Mouse (Mus musculus) mature B cell (primary cell): Measurements from ENCODE around the gene Naa40.

Experiments used
- in situ Hi-C: fragments of 300-500 bp; cut with MboI; formaldehyde crosslinking; loops from 2 replicates; pipeline ENCODE4 v1.14.3; 2019

Gene Naa40

DNA sequence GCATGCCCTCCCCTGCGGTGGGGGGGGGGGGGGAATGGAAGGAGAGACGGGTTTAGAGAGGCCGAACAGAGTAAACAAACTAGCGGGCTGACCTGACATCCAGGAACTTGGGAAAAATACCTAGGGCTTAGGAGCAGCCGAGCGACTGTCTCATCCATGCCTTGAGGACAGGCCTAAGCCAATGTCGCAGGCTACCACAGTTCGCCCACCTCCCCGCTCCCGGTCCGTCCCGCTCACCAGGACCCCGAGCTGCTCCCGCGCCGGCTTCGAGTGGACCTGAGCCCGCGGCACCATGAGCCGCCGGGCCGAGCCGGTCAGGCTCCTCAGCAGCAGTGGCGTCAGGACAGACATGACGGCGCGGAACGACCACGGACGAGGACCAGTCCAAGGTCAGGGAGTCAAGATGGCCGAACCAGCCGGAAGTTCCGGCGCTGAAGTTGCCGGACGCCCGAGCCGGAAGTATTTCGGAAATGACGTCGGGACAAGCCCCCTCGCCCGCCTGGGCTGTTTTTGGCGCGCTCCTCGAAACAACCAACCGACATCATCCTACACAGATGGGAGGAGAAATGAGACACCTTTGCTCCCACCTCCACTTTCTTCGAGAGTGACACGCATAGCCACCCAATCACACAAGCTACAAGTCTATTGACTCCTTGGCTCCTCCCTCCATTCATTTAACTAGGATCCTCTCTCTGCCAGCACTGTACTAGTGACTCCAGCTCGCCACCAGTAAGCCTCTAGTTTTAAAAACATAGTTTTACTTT is 23.6 kb downstream of the Naa40 start, which contains the start of gene Cox8a:
Gene Cox8a (minus strand): TSS at position 455 of the 764 bp plus-strand sequence.
- in situ Hi-C loops = no loop called here

DNA sequence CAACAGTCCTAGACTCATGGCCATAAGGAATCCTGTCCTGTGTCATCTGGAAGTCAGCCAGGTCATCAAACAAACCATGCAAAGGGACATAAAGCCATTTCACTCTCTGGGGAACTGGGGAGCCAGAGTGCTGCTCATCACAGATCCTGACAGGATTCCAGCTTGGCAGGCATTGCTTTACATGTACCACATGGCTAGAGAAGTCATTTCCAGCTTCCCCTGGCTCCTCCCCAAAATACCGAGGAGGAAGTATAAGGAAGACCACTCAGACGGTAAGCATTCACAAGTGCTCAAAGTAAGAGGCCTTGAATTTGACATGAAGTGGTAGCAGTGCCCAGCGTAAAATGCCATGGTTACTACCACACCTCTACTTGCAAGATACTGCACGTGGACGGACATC is 26.5 kb downstream of the Naa40 start:
- in situ Hi-C loops = no loop called here

DNA sequence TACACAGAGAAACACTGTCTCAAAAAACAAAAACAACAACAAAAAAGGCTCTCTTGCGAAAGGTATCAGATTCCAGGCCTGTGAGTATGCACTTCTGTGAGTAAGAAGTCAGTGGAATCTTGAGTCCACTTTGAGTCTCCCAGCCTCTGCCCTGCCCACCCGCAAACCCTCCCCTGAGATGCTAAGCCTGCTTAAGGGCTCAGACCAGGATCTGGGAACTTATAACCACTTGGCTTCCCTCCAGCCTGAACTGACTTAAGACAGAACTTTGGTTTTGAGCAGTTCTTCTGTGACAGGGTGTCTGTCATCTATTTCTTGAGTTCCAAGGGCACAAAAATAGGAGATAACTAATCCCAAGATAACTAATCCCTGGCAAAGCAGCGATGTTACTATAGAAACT is 28.0 kb downstream of the Naa40 start:
- in situ Hi-C loops = no loop called here

DNA sequence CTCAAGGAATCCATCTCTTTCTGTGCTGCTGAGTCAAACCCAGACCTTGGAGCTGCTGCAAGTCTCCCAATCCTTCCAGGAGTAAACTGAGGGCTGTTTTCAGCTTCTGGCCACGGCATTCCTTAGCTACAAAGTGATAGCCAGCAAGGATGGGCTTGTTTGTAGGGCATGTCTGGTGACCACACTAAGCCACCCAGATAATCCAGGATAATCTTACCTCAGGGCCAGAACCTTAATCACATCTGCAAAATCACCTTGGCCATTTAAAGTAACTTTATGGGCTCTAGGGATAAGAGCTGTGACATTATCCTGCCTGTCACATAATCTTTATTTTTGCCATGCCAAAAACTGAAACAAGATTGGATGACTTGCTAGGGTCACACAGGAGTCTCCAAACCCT is 28.8 kb downstream of the Naa40 start:
- in situ Hi-C loops = no loop called here

DNA sequence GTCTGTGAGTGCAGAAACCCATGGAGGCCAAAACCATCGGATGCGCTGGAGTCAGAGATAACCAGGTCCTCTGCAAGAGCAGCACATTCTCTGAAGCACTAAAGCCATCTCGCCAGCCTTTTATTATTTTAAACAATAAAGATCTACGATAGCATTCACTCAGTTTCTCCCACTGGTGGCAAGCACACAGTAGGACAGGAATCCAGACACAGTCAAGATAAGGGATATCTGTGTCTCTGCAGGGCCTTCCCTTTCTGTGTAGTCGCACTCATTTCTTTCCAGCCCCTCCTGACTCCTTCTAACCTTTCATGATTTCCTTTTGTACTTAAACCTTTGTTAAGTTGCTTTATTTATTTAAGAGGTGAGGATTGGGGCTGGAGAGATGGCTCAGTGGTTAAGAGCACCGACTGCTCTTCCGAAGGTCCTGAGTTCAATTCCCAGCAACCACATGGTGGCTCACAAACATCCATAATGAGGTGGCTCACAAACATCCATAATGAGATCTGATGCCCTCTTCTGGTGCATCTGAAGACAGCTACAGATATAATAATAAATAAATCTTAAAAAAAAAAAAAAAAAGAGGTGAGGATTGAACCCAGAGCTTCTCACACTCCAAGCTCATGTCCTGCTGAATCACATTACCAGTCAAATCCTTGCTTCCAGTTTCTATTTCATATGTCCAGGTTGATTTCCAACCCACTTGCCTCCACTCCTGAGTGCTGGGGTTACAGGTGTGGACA is 30.9 kb downstream of the Naa40 start:
- in situ Hi-C loops = no loop called here

DNA sequence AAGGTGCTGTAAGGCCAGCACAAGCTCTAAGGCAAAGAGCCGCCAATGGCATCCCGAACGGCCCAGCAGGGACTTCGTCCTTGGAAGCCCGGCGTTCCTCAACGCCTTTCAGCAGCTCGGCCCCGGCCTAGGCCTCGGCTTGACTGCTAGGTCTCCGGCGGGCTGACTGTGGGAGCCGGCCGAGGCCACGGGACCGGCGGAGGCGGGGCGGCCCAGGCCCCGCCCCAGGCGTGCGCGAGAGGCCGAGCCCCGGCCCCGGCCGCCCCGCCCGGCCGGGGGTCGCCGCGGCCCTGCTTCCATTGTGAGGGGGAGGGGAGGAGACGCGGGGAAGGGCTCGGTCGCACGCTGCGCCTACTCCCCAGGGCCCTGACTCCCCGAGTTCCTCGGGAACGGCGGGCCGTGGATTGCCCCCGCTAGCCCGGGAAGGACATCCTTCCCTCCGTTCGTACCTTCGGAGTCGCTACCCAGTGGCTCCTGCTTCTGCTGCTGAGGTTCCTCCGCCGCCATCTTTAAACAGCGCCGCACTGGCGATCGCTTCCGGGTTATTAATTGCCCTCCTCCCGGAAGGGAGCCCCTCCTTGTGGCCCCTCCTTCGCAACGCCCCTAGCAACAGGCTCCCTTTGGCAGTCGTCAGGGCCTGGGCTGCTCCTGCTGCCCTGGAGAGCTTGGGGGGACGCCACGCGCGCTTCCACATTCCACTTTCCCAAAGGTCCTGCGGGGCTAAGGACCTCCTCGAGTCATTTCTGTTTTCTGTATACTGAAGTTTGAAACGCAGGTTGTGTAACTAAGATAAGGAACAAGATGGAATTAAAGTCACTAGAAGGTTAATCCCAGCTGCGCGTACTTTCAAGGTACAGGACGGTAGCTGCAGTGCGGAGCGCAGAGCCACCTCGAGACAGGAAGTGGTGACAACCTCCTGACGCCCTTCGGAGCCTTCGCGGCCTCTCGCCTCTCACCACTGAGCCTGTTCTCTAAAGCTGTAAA is 34.9 kb downstream of the Naa40 start, which contains the start of gene Otub1:
Gene Otub1 (minus strand): TSS at position 564 of the 984 bp plus-strand sequence.
- in situ Hi-C loops = no loop called here

DNA sequence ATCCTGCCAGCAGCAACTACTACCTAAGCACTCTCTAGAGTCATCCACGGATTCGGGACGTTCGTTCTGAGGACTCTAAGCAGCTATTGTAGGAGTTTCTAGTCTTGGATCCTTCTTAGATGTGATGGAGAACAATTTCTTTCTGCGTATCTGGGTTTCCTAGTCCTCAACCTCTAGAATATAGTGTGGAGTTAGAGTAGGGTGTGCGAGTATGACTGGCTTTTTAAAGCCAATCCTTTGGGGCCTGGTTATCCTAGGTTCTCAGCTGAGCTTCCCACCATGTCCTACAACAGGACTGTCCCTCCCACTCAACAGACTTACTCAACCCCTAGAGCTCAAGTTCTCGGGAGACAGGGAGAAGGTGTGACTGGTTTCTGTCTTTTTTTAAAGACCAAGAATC is 35.7 kb downstream of the Naa40 start:
- in situ Hi-C loops = no loop called here

DNA sequence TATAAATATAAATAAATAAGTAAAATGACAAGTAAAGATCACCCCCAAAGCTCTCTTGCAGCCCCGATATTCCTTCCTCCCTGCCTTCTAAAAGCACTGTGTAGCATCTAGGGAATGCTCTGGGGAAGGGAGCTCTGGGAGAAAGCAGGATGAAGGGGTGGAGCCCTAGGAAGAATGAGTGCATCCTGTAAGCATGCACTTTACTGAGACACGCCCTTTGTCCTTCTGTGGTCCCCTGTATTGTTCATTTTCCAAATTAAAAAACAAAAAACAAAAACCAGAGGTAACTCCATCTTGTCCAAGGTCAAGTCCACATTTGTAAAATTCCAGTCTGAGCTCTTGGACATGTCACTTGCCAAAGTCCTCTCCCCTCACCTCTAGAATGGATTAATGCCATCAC is 36.1 kb downstream of the Naa40 start:
- in situ Hi-C loops = no loop called here

DNA sequence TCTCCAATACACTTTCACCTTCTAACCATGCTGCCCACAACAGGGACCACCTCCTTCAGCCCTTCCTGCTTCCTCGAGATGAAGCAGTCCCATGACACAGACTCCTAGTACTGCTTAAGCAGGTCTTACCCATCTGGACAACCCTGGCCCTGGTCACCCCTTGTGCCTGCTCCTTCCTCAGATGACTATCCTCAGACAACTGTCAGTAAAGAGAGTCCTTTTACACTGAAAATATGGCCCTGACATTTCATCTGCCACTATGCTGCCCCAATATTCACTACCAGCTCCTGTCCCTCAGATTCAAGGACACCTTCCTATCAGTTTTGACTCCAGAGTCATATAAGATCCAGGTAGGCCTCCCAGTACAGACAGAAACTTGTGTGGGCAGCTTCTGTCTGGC is 40.6 kb downstream of the Naa40 start:
- in situ Hi-C loops = no loop called here

DNA sequence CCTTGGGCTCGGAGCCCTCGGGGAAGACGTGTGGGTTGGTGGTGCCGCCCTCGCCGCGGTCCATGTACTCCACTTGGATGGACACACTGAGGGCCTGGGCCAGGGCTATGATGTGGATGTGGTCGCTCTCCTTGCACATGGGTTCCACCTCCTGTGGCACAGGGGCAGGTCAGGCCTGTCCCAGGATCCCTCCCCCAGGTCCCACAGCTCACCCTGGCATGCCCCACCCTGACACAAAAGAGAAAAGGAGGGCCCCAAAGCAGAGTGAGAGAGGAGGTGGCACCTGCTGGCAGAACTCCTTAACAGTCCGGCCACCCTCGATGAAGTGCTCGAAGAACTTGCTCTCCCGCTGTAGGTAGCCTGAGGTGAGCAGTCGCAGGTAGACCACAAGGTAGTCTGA is 41.9 kb downstream of the Naa40 start:
- in situ Hi-C loops = no loop called here

DNA sequence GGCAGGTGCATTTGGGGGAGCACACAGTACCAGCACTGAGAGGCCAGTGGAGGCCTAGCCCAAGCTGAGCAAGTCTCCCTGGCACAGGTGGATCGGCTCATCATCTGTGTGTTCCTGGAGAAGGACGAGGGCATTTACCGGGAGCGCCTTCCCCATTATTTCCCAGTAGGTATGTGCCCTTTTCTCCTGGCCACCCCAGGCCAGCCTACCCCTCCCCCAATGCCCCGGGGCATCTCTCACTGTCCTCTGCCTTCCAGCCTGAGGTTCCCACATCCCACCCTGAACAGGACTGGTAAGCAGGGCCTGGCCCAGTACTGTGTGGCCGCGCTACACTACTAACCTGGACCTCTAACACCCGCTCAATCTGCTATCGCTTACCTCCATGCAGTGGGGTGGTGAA is 43.5 kb downstream of the Naa40 start:
- in situ Hi-C loops = no loop called here

DNA sequence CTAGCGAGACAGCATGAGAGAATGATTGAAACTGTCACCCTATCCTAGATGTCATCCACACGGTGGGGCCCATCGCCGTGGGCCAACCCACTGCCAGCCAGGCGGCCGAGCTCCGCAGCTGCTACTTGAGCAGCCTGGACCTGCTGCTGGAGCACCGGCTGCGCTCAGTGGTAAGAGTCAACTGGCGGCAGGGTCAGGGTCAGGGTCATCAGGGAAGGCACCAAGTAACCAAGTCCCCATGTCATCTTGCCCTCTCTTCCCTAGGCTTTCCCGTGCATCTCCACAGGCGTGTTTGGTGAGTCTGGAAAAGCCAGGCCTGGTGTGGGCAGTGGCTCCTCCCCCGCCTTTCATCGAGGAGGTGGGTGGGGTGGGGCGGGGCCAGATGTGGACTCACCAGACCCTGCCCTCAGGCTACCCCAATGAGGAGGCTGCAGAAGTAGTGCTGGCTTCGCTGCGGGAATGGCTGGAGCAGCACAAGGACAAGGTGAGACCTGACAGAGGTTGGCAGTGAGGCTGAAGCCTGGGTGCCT is 44.2 kb downstream of the Naa40 start:
- in situ Hi-C loops = no loop called here

DNA sequence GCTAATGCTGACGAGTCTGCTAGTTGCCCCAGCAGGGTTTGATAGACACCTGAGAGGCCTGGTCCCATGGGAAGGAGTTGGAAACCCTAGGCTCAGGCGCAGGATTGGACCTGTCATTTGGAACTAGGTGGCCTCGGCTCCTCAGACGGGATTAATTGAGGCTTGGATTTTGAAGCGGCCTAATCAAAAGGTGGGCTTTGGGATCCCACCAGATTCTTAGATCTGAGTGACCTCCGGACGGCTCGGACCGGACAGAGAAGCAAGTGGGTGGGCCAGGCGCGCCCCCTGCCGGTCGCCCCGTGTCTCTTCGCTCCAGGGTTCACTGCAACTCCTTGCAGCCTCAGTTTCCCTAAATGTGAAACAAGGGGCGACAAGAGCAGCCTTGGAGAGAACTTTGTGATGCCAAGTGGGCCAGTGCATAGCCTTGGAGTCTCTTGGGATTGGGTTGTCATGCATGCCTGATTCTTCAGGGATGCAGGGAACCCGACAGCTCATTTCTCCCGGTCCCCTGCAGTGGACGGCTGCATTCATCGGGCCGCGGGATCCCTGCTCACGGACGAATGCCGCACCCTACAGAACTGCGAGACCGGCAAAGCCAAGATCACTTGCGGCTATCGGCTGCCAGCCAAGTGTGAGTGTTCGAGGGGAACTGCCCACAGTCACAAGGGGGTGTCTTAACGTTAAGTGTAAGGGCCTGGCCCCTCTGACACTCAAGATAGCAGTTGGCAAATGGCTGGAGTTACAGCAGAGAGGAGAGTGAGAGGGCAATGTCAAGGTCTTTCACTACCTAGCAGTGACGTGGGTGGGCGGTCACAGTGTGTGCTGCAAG is 44.9 kb downstream of the Naa40 start:
- in situ Hi-C loops = no loop called here

DNA sequence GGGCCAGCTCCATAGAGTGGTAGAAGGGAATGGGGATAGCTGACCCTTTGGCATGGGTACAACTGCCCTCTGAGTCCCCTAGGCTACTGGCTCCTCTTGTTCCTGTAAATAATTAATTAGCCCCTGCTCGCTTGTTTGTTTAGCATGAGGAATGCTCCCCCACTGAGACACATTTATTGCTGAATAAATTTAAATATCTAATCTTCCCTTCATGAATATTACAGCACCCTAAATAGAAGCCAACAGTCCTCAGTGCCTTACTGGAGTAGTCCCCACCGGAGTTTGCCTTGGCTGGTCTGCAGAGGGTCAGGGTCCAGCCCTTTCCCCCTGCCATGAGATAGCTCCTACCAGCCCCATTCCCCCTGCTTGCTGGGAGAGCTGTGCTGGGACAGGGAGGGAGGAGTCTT is 48.4 kb downstream of the Naa40 start:
- in situ Hi-C loops = loop anchor here (5.0 kb wide), 1 partner anchor 120 kb away; no protein-coding TSS in a partner anchor

DNA sequence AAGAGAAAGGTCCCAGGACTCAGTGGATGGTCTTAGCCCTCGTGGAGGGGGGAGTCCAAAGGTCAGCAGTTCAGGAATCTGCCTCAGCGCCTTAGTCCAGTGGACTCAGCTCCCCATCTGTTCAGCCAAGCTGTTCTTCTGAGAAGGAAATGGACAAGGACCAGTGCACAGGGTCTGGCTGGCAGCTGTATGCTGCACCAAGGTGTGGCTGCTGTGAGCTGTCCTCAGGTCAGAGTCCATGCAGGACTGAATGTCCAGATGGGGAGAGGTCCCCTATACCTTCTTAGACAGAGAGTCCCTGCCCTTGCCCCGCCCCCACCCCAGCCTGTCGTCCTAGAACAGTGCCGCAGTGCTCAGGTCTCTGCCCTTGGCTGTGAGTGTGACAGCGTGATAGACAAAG is 49.3 kb downstream of the Naa40 start:
- in situ Hi-C loops = loop anchor here (5.0 kb wide), 1 partner anchor 119 kb away; no protein-coding TSS in a partner anchor

DNA sequence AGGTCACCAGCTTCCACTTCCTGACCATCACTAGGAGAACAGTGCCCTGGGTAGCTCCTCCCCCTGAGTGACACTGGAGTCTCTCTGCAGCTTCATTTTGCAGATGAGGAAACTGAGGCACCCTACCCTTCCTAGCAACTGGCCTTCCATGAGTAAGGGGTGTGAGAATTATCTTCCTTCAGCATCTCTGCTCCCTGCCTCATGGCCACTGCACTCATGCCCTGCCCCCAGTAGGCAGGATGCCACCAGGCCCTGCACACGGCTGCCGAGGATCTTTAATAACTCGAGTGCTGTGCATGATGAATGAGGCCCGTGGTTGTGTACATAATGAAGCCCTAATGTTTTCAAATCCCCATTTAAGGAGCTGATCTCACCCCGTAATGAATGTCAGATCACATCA is 50.0 kb downstream of the Naa40 start:
- in situ Hi-C loops = loop anchor here (5.0 kb wide), 1 partner anchor 119 kb away; no protein-coding TSS in a partner anchor

DNA sequence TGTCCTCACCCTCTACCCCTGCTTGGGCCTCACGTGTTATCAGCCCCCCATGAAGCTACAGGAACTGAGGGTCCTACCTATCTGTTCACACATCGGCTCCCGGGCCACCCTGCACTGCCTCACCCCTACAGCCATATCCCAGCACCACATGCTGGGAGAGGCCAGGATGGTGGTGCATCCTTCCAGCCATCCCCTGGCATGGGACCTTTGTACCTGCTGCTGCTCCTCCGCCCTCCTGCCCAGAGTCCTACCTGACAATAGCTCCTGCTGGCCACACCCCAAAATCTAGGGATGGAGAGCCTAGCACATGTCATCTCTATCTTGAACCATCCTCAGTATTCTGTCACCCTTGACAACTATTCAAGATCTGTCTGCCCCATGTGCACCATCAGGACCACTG is 52.0 kb downstream of the Naa40 start:
- in situ Hi-C loops = no loop called here

DNA sequence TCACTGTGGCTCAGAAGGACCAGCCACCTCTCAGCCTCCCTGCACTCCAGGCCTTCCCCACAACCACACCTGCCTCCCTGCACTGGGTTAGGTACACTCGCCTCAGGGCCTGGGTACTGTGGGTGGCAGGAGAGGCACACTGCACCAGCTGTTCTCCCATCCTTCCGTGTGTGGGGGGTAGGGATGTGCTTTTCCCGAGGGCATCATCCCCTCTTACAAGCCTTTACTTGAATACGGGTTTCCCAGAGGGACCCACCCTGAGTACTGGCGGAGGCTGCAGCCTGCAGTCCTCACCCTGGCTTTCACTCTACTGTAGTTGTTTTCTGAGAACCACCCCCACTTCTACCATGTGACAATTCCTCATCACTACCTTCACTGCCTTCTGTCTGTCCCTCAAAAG is 53.8 kb downstream of the Naa40 start:
- in situ Hi-C loops = no loop called here

DNA sequence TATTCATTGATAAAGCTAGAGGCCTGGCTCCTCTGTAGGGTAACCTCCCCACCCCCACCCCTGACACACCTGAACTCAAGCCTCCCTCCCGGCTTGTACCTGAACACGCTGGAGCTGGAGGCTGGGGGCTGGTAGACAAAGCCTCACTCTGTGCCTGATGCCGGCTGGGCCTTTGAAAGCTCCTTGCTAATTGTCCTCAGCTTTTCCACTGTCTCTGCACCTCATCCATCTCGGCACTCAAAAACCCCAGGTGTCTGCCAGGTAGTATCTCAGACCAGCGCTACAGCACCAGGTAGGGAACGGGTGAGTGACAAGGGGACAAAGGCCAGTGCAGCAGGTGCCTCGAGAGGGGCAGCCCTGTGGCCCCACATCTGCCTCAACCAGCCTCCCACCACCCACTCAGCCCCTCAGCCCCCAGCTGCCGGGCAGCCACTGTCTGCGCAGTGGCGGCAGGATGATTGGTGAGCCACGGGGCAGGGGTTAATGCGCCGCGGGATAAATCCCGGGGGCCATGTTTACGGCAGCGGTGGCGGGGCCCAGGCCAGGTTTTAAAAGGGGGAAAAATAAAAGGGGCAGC is 55.2 kb downstream of the Naa40 start:
- in situ Hi-C loops = no loop called here

DNA sequence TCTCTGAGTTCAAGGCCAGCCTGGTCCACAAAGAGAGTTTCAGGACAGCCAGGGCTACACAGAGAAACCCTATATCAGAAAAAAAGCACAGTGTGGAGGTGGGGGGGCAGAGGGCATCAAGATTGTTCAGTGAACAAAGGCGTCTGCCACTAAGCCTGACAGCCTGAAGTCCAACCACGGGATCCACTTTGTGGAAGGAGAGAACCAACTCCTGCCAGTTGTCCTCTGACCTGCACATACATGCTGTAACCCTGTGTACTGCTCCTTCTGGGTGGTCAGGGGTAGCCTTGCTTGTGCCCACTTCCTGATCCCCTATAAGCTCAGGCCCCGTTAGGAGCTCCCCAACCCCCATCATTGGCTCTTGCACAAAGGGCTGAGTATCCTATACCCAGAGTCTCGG is 55.9 kb downstream of the Naa40 start:
- in situ Hi-C loops = no loop called here
